Mouse (Mus musculus) neutrophil, adult 65 days (primary cell): ENCODE measurements around the gene Ccnd2. TPM values are rescaled to one million over a fixed set of nuclear protein-coding genes. Genes with fewer than 3 reads are reported as not detected.

ENCODE experiments used
- total RNA-seq: library from RNA; stranded (reverse); gene quantifications from 2 replicates; pipeline ENCODE4 v1.2.4, GENCODE M21; 2023

The Ccnd2 gene
- total RNA-seq, result 16.4 and 21.6 TPM in 2 replicates

DNA sequence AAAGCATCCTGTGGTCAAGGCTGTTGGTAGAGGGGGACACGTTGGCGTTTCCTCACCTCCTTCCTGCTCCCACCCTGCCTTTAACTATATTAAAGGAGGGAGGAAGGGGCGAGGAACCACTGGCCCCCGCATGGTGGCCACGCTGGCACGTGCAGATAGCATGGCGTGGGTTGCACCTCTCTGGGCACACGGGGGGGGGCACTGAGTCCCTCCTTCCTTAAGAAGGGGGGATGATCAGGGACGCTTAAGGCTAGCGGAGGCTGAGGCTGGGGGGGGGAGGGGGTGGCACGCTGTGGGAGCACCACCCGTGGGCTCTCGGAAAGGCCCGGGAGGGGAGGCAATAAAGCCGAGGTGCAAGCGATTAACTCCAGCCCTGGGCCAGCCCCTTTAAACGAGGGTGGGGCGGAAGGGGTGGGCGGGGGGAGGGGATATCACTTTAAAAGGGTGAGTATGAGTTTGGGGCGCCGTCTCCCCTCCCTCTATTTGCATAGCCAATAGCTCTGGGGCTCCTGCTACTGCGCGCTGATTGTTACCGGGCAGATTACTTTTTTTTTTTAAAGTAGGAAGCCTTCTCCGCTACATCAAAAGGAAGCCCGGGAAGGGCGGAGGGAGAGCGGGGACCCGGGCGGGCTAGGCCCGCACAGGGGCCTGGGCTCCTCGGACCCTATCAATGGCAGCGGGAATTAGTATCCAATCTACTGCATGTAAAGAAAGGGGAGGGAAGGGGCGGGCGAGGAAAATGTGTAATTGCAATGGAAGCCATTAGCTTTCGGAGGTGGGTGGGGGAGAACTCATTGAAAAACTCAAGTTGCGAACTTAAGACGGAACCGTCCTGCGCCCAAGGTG is at the start of gene Ccnd2:
Gene Ccnd2 (minus strand): TSS at position 88 of the 846 bp plus-strand sequence.

GRCm38 (mm10) chr6:127109402-127109930 is 42.5 kb downstream of the Ccnd2 start, which contains the start of gene Tigar:
Gene Tigar (minus strand): TSS chr6:127109557.

Other genes starting within 250 kb of the Ccnd2 start
- not detected in 2 replicates for gene Dyrk4, start 230.4 kb downstream of the Ccnd2 start, total RNA-seq
- gene Rad51ap1, start 212.6 kb downstream of the Ccnd2 start, total RNA-seq, result 11.9 and 14.3 TPM in 2 replicates
- gene D6Wsu163e, start 212.2 kb downstream of the Ccnd2 start, total RNA-seq, result 19.3 and 21.1 TPM in 2 replicates
- gene Fgf6, start 136.6 kb downstream of the Ccnd2 start, total RNA-seq, result not detected in 2 replicates
- gene Fgf23, start 79.3 kb downstream of the Ccnd2 start, total RNA-seq, result not detected in 2 replicates
- gene Tigar, start 42.6 kb downstream of the Ccnd2 start, total RNA-seq, result 2.9 and 3.6 TPM in 2 replicates